In genomic region chr6:86499571-86500109, GRCm38 (mm10) we compare ENCODE assay signal across 15 mouse cellular contexts. TPM values are rescaled to one million over a fixed set of nuclear protein-coding genes. Genes with fewer than 3 reads are reported as not detected.
DNase-seq lines count a peak whose midpoint lies in the region; ATAC-seq lines count a peak whose summit lies in the region.
"Had no signal": no experiment of that assay in that cellular context is flagged by ENCODE, and none has a peak within 500 bp of the region (broad histone marks: within the 10 kb centered on the region; RNA-seq: fewer than 3 reads in every experiment).

No protein-coding gene starts in this region.

- no peak for ATAC-seq in heart, embryonic 15.5 days (replicated peaks; ENCODE audit: insufficient number of reproducible peaks, insufficient read depth, low FRiP score, low read depth)
- ATAC-seq in liver, embryonic 13.5 days (ENCODE audit: low read depth) = no peak
- no peak for ATAC-seq in intestine, embryonic 14.5 days (replicated peaks; ENCODE audit: low FRiP score, low TSS enrichment, low read depth)
- no peak for ATAC-seq in stomach, embryonic 16.5 days (ENCODE audit: insufficient read depth, low FRiP score)
- ATAC-seq: activated CD4-positive, CD25-positive, alpha-beta regulatory T cell, adult 4 months; hindbrain, embryonic 16.5 days; midbrain, embryonic 13.5 days had no signal

- 59% methylated on average over 5 of the region's 5 CpGs for WGBS in heart, embryonic 15.5 days
- WGBS in liver, embryonic 13.5 days (ENCODE audit: insufficient replicate concordance) = 56% methylated on average over 5 of the region's 5 CpGs
- WGBS in intestine, embryonic 14.5 days = 66% methylated on average over 5 of the region's 5 CpGs
- 65% methylated on average over 5 of the region's 5 CpGs for WGBS in stomach, embryonic 16.5 days

- H3K36me3 ChIP-seq in heart, embryonic 15.5 days = no peaks in the 10 kb centered on the region
- H3K36me3 ChIP-seq in liver, embryonic 13.5 days = no peaks in the 10 kb centered on the region
- no peaks in the 10 kb centered on the region for H3K36me3 ChIP-seq in intestine, embryonic 14.5 days (ENCODE audit: control insufficient read depth, insufficient read depth, low read length)
- no peaks in the 10 kb centered on the region for H3K36me3 ChIP-seq in stomach, embryonic 16.5 days (ENCODE audit: control insufficient read depth, insufficient read depth, low read length)
- H3K36me3 ChIP-seq: midbrain, embryonic 13.5 days had no signal

- no peak overlapping the region for H3K9ac ChIP-seq in heart, embryonic 15.5 days
- no peak overlapping the region for H3K9ac ChIP-seq in liver, embryonic 13.5 days
- no peak overlapping the region for H3K9ac ChIP-seq in intestine, embryonic 14.5 days (ENCODE audit: low read length)
- peak overlapping the region; percentile 42; the same call in 1 of the 2 replicates for H3K9ac ChIP-seq in stomach, embryonic 16.5 days (ENCODE audit: low read length)
- H3K9ac ChIP-seq: liver, embryonic 14.5 days; midbrain, embryonic 13.5 days had no signal

- DNase-seq in heart, postnatal 4 days = no peak
- no peak for DNase-seq in liver, embryonic 13.5 days
- no peak for DNase-seq in liver
- DNase-seq in intestine, embryonic 14.5 days (ENCODE audit: low spot score) = no peak
- no peak for DNase-seq in urinary bladder, postnatal 10 days (ENCODE audit: low spot score)
- DNase-seq: cerebellum, adult 18-20 months; lung, postnatal 4 days; right cerebral cortex, postnatal 14 days; thymus, postnatal 36 days had no signal

- H3K4me2 ChIP-seq in heart, embryonic 15.5 days = no peak overlapping the region
- no peak overlapping the region for H3K4me2 ChIP-seq in liver, embryonic 13.5 days
- no peak overlapping the region for H3K4me2 ChIP-seq in intestine, embryonic 14.5 days (ENCODE audit: low read length)
- no peak overlapping the region for H3K4me2 ChIP-seq in stomach, embryonic 16.5 days (ENCODE audit: low read depth, low read length)
- H3K4me2 ChIP-seq: midbrain, embryonic 13.5 days had no signal

- peak overlapping the region; percentile 51 for H3K27ac ChIP-seq in heart, embryonic 15.5 days
- H3K27ac ChIP-seq in liver, embryonic 13.5 days = 0 out of 2 replicates have a peak overlapping the region, but pooled peaks have one; percentile 22
- H3K27ac ChIP-seq in intestine, embryonic 14.5 days (ENCODE audit: low read depth) = peak overlapping the region; percentile 34; the same call in 1 of the 2 replicates
- H3K27ac ChIP-seq in stomach, embryonic 16.5 days (ENCODE audit: low read length) = peak overlapping the region; percentile 51
- H3K27ac ChIP-seq: liver, embryonic 14.5 days; midbrain, embryonic 13.5 days had no signal

- H3K9me3 ChIP-seq in heart, embryonic 15.5 days (replicated peaks) = no peaks in the 10 kb centered on the region
- no peaks in the 10 kb centered on the region for H3K9me3 ChIP-seq in liver, embryonic 13.5 days (replicated peaks)
- H3K9me3 ChIP-seq in intestine, embryonic 14.5 days (ENCODE audit: control insufficient read depth, low read length) = no peaks in the 10 kb centered on the region
- no peaks in the 10 kb centered on the region for H3K9me3 ChIP-seq in stomach, embryonic 16.5 days (replicated peaks; ENCODE audit: control insufficient read depth, low read length)
- H3K9me3 ChIP-seq: midbrain, embryonic 13.5 days had no signal

- peaks cover 26% of the 10 kb centered on the region for H3K4me1 ChIP-seq in heart, embryonic 15.5 days (replicated peaks)
- peaks cover 23% of the 10 kb centered on the region for H3K4me1 ChIP-seq in liver, embryonic 13.5 days (replicated peaks)
- peaks cover 10% of the 10 kb centered on the region for H3K4me1 ChIP-seq in intestine, embryonic 14.5 days (replicated peaks; ENCODE audit: control insufficient read depth, insufficient read depth, low read length)
- peaks cover 23% of the 10 kb centered on the region for H3K4me1 ChIP-seq in stomach, embryonic 16.5 days (ENCODE audit: control insufficient read depth, insufficient read depth, low read length)

- H3K4me3 ChIP-seq in heart, embryonic 15.5 days = no peak overlapping the region
- H3K4me3 ChIP-seq in liver, embryonic 13.5 days (replicated peaks) = no peak overlapping the region
- no peak overlapping the region for H3K4me3 ChIP-seq in intestine, embryonic 14.5 days (ENCODE audit: low read depth, low read length)
- H3K4me3 ChIP-seq in stomach, embryonic 16.5 days (replicated peaks; ENCODE audit: low read length) = no peak overlapping the region
- H3K4me3 ChIP-seq: midbrain, embryonic 13.5 days had no signal

- no peaks in the 10 kb centered on the region for H3K27me3 ChIP-seq in heart, embryonic 15.5 days
- H3K27me3 ChIP-seq in liver, embryonic 13.5 days = no peaks in the 10 kb centered on the region
- no peaks in the 10 kb centered on the region for H3K27me3 ChIP-seq in intestine, embryonic 14.5 days (replicated peaks; ENCODE audit: control insufficient read depth, insufficient read depth, low read length)
- no peaks in the 10 kb centered on the region for H3K27me3 ChIP-seq in stomach, embryonic 16.5 days (ENCODE audit: control insufficient read depth, insufficient read depth, low read length)
- H3K27me3 ChIP-seq: midbrain, embryonic 13.5 days had no signal

RNA-seq across cellular contexts. Expression of gene Pcbp1, which starts 26.5 kb away (rescaled TPM):
- 313 and 337 TPM in 2 replicates for polyA plus RNA-seq in heart, embryonic 15.5 days (2015; fragmentation: Nextera tagmentation; extraction: Ambion mirVana)
- 100 to 1,000 TPM; 227 to 230 TPM for total RNA-seq in heart, postnatal 4 days (2021)
- polyA plus RNA-seq in liver, embryonic 13.5 days (2015; fragmentation: Nextera tagmentation; extraction: Ambion mirVana) = 327 and 339 TPM in 2 replicates
- 261 and 405 TPM in 2 replicates for polyA plus RNA-seq in intestine, embryonic 14.5 days (2014; fragmentation: Nextera tagmentation; extraction: Ambion mirVana)
- polyA plus RNA-seq in stomach, embryonic 16.5 days (2015; fragmentation: Nextera tagmentation; extraction: Ambion mirVana) = 177 and 197 TPM in 2 replicates
